Mouse (Mus musculus) liver, postnatal 0 days (tissue): ENCODE measurements at regions not wholly inside any gene's neighbourhood (a gene's known extent, or its start where the extent isn't known, plus 50 kb on each side); places are given as distances from the start of the nearest gene placed in this dataset.

Experiments used
- CTCF ChIP-seq: sonication (generic); IDR thresholded peaks from 2 replicates; pipeline ENCODE4 v1.5.1; 2016; ENCODE audit warnings: antibody characterized with exemption, low read depth
- EP300 ChIP-seq: IDR thresholded peaks from 2 replicates; pipeline ENCODE4 v1.6.1; 2016; ENCODE audit warnings: antibody characterized with exemption, low read depth, mild to moderate bottlenecking

DNA sequence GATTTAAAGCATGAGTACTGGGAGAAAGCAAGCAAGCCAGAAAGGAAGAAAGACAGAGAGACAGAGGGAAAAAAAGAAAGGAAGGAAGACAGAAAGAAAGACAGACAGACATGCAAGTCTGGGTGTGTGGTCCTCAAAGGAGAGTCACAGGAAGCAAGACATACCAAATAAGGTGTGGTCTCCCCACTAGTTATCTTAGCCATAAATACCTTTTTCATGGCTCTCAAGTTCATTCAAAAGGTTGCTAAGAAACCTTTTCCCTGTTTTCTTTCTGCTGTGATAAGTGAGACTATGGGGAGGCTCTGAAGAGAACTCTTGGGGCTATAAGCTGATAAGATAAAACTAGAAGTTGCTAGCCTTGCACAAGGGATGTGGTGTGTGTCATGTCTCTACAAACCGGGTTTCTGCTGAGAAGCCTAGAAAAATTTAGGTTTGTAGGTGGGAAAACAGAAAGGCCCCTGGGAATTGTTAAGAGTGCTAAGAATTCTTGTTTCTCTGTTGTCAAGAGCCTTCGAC is 126.5 kb upstream of the Akirin2 start:
- TF ChIP-seq CTCF (no peak), EP300 (no peak)
